Mouse (Mus musculus): ENCODE results near the gene Txndc2.
"Not testable (repeated sequence)": the region's sequence is repeated elsewhere in the genome, so short reads cannot be mapped to it uniquely, and the experiment has no call there.

Txndc2 gene

DNA sequence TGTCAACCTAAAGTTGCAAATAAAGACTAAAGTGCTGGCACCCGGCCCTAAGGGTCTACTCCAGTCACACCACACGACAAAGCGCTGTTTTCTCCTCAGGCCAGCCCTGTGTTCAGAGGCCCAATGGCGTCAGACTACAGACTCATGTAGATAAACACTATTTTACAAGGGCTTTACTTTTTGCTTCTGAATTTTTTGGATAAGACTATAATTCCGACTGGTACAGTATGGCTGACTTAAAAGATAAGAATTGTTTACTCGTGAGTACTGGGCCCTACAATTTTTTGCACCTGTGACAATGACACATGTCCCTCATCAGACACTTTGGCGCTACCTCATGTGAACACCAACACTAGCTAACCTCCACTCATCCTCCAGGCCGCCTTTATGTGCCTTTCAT, 14.1 kb upstream of the Txndc2 start:
- CTCF ChIA-PET: no interaction called here

DNA sequence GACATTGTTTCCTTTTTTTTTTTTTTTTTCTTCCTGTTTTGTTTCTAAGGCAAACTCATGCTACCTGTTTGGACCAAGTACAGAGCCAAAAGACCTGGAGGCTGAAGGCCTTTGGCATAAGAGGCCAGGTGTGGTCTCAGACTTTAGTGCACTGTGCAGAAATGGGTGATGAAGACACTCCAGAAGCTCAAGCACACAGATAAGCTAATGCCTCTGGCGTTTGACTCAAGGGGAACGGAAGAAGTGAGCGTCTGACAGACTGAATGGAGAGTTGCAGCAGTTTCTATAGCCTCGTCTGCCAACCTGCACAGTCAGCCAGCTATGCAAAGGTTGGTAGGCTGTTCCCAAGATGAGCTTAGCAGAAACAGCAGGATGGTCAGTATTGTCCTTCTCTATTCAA, 13.6 kb upstream of the Txndc2 start:
- CTCF ChIA-PET: interaction anchor here (0.6 to 0.7 kb wide), 2 partner anchors 10 to 69 kb away, joined by 3 read pairs; no protein-coding TSS in a partner anchor

DNA sequence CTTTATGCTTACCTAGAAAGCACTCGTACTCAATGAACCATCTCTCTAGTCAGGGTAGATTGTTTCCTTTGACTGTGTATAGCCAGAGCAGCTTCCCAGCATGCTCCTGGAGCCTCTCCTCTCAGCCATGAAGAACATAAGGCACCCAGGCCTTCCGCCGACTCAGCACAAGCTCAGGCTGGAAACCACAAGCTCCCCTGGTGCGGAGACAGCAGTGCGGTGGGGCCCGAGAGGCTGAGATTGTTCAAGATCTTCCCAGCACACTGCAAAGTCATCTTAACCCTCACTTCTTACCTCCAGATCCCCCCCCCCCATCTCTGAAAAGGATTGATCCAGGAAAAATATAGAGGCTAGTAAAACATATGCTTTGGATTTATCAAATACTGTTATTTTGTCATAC, 8.6 kb upstream of the Txndc2 start:
- CTCF ChIA-PET: interaction anchor here (0.5 kb wide), 1 partner anchor 838 kb away, joined by 5 read pairs; no protein-coding TSS in a partner anchor

DNA sequence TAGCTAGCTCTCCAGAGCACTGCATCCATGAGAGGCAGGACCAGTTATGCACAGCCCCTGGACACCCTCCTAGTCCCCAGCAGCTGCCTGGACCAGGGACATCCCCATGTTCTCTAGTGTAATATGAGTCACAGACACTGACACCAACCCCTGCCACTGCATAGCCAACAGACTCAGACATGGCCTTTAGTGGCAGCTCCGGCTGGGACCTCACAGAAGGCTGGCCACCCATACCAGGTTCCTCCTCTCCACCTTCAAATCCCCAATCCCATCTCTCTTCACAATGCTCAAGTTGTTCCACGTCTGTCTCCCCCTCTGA, 7.2 kb upstream of the Txndc2 start:
- CTCF ChIA-PET: no interaction called here

DNA sequence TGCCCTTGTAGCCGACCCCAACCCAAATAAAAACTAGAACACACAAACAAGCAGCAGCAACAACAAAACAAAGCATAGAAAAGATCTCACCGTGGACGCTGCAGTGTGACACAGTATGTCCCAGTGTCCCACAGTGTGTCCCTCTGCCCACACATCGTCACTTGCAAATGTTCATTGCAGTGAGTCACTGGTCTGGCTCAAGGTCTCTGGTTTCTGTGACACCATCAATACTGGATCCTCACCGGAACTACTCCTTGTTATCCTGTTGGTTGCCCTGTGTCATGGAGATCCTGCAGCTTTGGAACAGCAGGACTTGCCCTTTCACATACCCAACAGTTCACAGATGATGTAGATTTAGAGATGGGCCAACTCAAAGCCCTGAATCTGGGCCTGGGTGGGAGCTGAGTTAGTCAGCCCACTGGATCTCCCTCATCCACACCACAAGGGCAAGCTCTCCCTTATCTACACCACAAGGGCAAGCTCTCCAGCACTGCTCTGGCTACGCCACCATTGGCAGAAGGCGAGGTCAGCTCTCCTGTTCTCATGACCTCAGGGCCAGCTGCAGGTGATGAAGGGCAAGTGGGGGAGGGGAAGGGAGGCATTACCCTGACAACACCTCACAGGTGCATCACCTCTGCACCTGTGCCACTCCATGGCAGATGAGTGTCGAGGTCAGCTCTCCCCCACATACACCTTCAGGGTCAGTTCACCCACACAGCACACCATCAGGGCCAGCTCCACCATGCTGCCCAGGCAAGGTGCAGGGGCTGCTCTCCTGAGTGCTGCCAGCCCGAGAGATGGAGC, 6.6 kb upstream of the Txndc2 start:
- CTCF ChIA-PET: no interaction called here

DNA sequence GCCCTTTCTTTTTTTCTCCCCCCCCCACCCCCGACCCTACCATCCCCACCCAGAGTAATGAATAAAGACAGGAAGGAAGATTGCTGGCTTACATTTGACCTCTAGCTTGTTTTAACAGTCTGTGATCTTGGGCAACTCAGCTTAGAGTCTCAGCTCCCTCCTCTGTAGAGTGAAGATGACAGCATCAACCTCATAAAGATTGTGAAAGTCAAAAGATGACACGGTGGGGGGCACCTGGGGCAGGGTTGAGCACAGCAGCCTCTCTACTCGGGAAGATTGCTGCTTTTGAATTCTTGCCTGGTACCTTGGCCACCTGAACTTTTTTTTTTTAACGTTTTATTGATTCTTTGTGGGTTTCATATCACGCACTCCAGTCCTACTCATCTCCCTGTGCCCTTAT, 6.0 kb upstream of the Txndc2 start:
- CTCF ChIA-PET: no interaction called here

DNA sequence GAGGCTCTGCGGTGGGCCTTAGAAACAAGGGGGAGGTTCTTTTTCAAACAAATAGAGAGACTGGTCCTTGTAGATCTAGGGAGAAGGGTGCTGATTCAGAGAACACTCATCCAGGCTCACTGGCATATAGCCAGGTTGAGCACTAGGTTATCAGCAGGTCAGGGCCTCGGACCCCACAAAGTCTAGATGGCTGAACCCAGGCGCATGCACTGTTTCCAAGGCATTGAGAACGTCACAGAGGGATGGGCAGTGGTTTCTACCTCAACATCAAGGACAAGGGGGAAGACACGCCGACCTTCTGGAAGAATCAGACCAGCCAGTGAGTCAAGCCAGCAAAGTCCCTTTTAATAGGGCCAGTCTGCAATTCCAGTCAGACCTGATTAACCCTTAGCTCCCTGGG, 5.3 kb upstream of the Txndc2 start:
- CTCF ChIA-PET: no interaction called here

DNA sequence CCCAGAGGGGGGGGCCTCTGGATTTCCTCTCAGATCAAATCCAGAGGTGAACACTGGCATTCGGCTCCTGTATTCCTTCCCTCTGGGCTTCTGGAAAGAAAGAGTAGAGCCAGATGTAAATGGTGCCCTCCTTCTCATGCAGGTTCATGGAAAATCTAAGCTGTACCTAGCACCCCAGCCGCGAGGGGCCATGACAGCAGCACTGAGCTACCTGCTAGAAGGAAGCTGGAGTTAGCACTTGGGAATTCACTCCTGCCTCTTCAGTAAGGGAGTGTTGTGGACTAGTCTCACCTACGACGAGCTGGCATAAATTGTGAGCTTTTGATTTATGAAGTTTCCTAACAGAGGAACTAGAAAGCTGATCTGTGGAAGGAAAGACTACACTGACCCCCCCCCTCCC, 1.6 kb upstream of the Txndc2 start:
- CTCF ChIA-PET: no interaction called here

DNA sequence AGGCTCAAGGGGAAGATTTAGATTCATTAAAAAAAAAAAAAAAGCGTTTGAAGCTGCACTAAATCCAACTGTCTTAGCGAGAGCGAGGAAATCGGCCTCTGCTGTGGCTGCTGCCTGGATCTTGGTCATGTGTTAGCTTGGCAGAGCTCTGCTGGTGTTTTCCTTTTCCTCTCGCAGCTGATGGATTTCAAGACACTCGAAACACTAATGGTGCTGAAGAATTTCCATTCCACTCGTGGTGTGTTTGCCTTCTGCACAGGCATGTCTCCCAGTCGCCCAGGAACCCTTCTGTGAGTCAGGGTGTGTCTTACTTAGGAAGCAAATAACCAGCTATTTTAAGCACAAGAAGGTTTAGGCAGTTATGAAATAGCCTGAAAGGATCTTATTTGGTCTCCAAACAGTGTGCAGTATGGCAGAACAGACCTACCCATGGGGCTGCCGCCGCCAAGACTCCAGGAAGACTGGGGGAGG, 1.1 kb upstream of the Txndc2 start:
- CTCF ChIA-PET: no interaction called here

DNA sequence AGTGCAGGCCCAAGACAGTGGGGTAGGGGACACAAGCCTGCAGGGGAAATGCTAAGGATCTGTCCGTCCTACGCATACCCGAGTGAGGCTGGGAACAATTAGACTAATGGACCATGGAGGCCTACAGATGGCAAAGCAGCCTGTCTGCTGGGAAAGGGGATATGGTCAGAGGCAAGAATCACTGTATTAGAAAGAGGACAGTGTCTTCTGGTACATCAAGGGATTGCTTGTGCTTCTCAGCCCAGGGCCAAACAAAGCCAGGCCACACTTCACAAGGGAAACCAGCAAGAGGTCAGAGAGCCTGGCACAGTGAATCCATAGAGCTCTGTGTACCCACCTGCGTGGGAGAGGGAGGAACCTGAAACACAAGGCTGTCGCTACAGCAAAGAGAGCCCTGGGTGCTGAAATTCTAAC, 617 bp upstream of the Txndc2 start:
- CTCF ChIA-PET: no interaction called here

DNA sequence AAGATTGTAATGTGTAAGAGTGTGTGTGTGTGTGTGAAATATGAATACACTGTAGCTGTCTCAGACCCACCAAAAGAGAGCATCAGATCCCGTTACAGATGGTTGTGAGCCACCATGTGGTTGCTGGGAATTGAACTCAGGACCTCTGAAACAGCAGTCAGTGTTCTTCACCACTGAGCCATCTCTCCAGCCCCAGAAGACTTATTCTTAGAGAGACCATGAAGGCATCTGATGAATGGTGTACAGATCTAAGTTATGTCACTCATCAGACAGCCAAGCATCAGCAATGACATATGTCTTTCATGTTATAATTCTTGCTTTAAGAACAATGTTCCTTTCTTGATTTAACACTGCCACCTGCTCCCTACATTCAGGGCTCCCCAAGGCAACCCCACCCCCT, 2.8 kb downstream of the Txndc2 start:
- CTCF ChIA-PET: interaction anchor here (0.6 kb wide), 1 partner anchor 211 kb away, joined by 4 read pairs; no protein-coding TSS in a partner anchor

DNA sequence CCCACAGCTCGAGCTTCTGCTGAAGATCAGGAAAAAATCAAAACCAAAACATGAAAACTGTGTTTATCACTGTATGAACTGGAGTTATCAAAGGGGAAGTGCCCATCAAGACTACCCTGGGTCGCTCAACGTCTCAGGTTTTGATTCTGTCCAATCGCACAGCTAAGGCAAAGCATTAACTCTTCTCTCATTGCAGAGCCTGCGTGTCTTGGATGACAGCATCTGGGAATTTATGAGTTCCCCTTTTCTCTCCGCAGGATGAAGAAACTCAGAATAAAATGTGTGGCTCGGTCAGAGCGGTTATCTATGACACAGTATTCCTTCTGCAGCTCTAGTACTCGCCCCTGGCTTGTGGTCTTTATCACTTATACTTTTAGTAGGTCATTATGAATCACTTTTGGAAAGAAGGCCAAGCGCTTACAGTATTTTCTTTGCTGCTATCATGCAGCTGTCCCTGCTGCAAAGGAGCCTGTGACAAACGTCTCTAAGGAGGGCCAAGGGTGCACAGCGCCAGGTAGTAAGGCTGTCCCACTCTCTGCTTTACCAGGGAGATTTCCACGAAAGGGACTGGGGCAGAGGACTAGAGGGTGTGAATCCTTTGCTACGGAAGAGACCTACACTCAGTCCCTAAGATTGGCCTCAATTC, 6.1 kb downstream of the Txndc2 start:
- CTCF ChIA-PET: no interaction called here

DNA sequence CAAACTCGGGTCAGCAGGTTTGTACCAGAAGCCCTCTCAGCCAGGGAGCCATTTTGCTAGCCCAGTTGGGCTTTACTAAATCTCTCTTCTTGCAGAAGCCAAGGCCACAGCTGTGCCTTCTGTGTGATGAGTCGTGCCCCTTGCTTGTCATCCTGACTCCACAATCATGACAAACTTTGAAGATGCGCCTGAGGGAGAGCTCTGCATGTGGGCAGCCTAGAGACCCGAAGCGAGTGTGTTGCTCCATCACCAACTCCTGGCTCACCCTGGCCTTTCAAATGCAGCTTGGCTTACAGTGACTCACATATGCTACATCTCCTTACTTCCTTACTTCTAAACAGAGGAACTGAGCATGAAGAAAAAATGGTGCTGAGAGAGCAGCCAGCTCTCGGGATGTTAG, 12.0 kb downstream of the Txndc2 start:
- CTCF ChIA-PET: no interaction called here

DNA sequence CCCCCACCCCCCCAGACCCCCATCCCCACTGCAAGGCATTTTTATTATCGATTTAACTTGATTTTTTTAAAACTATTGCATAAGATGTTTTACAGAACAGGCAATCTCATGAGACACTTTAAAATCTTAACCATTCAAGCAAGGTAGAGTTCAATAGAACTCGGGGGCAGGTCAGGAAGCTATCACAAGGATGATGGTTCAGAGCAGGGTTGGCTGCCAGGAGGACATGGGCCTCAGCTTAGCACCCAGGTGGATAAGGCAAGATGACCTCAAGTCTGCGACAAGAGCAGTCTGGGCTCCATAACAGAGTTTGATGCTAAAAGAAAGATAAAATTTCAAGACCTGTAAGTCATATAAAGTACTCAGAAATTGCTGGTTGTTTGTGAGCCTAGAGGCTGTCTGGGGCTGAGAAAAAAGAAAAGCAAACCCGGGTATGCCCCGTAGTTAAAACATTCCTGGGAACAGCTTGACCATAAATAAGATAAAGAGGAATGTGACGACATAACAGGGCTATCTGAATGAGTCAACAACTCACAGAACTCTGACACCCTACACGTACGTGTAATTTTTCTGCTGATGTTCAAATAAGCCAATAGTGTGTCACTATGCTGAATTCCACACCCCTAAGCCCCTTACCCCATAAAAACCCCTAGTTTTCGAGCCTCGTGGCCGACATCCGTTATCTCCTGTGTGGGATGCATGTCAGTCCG, 13.0 kb downstream of the Txndc2 start:
- CTCF ChIA-PET: not testable (repeated sequence)

DNA sequence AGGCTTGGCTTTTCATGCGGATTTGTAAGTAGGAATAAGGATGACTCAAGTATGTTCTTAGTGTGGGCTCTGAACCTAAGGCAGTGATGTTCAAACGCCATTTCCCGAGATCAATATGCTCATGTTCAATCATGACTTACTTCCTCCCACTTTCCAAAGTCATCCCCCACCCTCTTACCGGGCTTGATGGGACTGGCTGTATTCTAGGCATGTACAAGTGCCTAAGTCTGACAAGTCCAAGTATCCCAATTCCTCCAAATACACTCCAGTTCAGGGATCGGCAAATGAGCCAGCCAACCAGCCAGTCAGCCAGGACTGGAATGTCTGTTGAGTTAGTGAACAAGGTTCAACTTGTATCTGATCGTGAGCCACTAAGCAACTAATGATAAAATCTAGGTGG, 15.7 kb downstream of the Txndc2 start:
- CTCF ChIA-PET: no interaction called here

DNA sequence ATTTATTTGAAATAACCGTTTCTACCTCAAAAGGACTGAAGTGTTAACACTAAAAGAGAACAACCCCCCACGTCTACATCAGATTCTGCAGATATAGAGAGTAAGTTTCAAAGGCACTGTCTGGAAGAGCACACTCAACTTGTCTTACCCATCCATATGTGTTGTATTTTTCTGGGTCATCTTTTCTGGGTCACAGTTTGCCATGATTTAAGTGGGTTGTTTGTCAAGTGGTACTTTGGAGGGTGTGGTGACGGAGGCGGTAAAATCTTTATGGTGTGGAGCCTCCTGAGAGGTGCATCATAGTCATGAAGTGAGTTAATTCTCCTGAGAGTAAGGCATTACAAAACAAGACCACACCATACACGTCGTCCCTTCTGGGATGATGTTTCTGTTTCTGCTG, 16.4 kb downstream of the Txndc2 start:
- CTCF ChIA-PET: no interaction called here

DNA sequence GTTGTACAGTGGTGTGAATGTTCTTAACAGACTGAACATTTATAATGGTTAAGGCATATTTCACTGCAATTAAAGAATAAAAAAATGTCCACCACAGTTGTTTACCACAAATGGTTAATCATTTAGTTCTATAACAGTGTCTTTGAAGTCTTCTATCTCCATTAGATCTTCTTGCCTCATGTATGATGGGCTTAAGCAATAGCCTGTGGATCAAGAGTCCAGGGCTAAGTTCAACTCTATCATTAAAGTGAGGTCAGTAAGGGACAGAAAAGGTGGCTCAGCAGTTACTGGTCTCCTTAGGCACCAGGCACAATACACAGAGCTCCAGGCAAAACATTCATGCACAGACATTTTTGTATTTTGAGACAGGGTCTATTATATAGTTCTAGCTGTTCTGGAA, 18.8 kb downstream of the Txndc2 start:
- CTCF ChIA-PET: no interaction called here

DNA sequence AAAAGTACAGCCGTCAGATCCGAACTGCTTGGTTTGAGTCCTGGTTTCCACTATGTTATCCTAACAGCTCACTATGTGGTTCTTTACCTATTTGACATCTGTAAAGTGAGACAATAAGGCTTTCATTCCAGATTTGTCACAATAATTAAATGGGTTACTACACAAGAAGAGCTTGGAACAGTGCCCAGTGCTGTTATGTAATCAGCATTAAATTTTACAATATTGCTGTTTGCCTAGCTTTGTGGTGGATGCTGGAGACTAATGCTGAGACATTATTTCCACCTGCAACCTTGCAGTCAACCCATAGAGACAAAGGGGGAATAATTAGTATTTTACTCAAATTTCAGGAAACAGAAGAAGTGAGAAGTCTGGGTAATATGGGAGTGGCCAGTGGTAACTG, 23.5 kb downstream of the Txndc2 start:
- CTCF ChIA-PET: no interaction called here

DNA sequence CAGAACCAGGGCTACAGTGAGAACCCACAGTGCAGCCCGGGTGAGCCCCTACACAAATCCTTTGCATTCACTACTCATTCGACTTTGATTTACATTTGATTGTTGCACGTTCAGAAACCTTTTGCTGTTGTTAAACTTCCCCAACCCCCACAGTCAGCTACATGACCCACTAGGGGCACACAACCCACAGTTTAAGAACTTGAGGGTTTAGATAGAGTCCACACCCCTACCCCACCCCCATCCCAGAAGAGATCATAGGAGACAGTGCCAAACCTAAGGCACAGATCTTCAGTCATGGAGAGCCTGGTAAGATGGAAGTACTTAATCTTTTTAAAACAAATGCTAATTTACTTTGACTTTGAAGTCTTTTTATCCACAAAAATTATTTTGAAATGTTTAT, 26.3 kb downstream of the Txndc2 start:
- CTCF ChIA-PET: no interaction called here

DNA sequence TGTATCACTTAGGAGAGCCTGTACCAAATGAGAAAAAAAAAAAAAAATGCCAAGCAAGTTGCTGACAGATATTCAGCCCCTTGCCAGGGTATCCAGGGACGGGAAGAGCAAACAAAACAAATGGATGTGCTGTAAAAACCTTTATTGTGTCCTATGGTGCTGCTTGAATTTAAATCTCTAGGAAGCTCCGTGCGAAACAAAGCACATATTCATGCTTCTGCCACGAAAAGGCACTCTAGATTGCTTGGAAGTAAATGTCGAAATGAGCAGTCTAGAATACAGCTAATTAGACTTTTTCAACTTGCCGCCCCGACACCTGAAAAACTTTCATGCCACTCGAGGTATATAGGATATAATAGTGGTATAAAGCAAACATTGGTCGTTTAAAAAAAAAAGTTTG, 27.5 kb downstream of the Txndc2 start:
- CTCF ChIA-PET: no interaction called here

DNA sequence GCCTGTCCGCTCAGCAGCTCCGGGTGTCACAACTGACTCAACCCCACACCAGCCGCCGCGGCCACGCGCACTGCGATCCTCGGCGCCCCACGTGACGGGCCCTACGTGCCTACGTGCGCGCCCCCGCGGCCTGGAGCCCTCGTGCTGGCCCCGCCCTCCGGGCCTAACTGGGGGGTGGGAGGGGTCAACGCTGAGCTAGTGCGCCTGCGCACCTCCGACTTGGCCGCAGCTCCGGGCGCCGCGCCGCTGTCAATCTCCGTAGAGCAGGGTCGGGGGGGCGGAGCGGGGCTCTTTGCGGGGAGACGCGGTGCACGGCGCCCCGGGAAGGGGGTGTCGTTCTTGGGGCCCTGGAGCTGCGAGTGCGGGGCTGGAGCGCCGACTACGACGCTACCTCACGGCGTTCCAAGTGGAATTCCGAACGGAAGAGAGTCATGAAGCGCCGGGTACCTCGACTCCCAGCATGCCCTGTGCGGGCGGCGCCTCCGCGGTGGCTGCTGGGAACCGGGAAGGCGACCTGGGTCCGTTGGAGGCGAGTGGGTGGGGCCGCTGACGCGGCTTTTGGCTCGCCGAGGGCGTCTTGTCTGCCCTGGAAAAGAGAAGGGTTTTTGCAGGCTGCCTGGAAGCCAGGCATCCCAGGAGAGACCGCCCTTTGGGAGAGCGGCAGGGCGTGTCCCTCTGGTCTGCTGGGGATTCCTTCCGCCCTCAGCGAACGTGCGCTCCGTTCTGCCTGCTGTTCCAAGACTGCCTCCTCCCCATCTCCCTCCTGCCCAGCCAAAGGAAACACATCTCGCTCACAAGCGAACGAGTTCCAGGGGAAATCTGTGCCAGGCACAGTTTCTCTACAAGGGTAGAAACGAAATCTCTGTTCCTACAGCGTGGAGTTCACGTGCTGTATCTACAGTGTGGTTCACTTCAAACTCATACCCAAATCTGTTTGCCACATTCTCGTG, 28.2 kb downstream of the Txndc2 start, which contains the start of gene Vapa:
Vapa (minus strand) TSS at position 93 of the 950 bp plus-strand sequence.
- CTCF ChIA-PET: no interaction called here

DNA sequence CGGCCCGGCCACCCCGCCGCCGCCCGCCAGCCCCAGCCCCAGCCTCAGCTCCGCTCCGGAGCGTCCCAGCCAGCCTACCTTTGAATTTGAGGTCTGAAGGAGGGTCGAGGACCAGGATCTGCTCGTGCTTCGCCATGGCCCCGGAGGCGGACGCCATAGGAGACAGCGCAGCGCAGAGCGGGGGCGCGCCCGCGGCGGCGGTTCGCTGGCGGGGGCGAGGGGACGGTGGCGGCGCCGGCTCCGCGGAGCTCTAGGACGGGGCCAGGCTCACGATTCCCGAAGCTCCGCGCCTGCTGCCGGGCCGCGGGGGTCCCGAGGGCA, 28.9 kb downstream of the Txndc2 start:
- CTCF ChIA-PET: no interaction called here
